Mouse (Mus musculus) bone marrow, adult 2 months (tissue): Measurements from ENCODE around the gene Nkiras1. TPM values are rescaled to one million over a fixed set of nuclear protein-coding genes. Genes with fewer than 3 reads are reported as not detected.

Source experiments
- H3K27ac ChIP-seq: fragments of 200-500 bp; 2 replicates; pipeline ENCODE4 v1.5.1; 2012; ENCODE audit warnings: low read depth, mild to moderate bottlenecking, control low read depth, inconsistent platforms, low read length; ENCODE audit not compliant: control insufficient read depth, poor library complexity, insufficient read depth
- H3K4me1 ChIP-seq: fragments of 200-500 bp; 2 replicates; pipeline ENCODE4 v1.6.1; 2011; ENCODE audit warnings: low read length; ENCODE audit not compliant: control insufficient read depth, insufficient read depth
- H3K4me3 ChIP-seq: fragments of 200-500 bp; replicated peaks from 2 replicates; pipeline ENCODE3; 2011; ENCODE audit warnings: mild to moderate bottlenecking, low read depth, low read length, control low read depth; ENCODE audit not compliant: control insufficient read depth
- CTCF ChIP-seq: fragments of 200-500 bp; IDR thresholded peaks from 2 replicates; pipeline ENCODE4 v1.5.1; 2011; ENCODE audit warnings: low read length, control low read depth; ENCODE audit not compliant: control insufficient read depth, insufficient read depth
- POLR2A ChIP-seq: fragments of 200-500 bp; IDR thresholded peaks from 2 replicates; pipeline ENCODE4 v1.6.1; 2011; ENCODE audit warnings: low read depth, mild to moderate bottlenecking, control low read depth, low read length, borderline replicate concordance; ENCODE audit not compliant: control insufficient read depth
- WGBS: fragments of 180-500 bp; shearing (Covaris S2); methylation state at CpG from one replicate; pipeline ENCODE4 v1.1.7; 2018; 5-methylcytosine and 5-hydroxymethylcytosine counted together
- polyA plus RNA-seq: library from polyadenylated mRNA; stranded (reverse); fragments of >200 nt; gene quantifications from 2 replicates; pipeline ENCODE4 v1.2.4, GENCODE M21; 2011; ENCODE audit warnings: low replicate concordance; ENCODE audit not compliant: missing spikeins, insufficient read depth, insufficient read length

Nkiras1 gene
- polyA plus RNA-seq, 1 experiment = 15.0 TPM

- Histone ChIP-seq H3K4me1 (peaks cover 3% of the 10 kb centered on the region; the same call in 1 of the 2 replicates), H3K4me3 (no peak overlapping the region), H3K27ac (no peak overlapping the region)
- TF ChIP-seq POLR2A (no peak), CTCF (no peak)
- 49% methylated on average over 2 of the region's 2 CpGs for WGBS
Observed at GRCm38 (mm10) chr14:18297441-18297840, 26.5 kb downstream of the Nkiras1 start.

GRCm38 (mm10) chr14:18298874-18299273 is 27.9 kb downstream of the Nkiras1 start:
- no peak overlapping the region for H3K27ac ChIP-seq
- no peak overlapping the region for H3K4me3 ChIP-seq
- TF ChIP-seq POLR2A (no peak), CTCF (no peak)
- peaks cover 5% of the 10 kb centered on the region; the same call in 1 of the 2 replicates for H3K4me1 ChIP-seq
- WGBS = 81% methylated on average over 2 of the region's 2 CpGs

- TF ChIP-seq POLR2A (no peak), CTCF (no peak)
- H3K4me1 ChIP-seq = peaks cover 5% of the 10 kb centered on the region; the same call in 1 of the 2 replicates
- whole genome bisulfite sequencing = 81% methylated on average over 2 of the region's 2 CpGs
- H3K4me3 ChIP-seq = no peak overlapping the region
- no peak overlapping the region for H3K27ac ChIP-seq
Observed at GRCm38 (mm10) chr14:18300676-18301075, 29.7 kb downstream of the Nkiras1 start.

- no peak overlapping the region for H3K4me3 ChIP-seq
- 9% methylated on average over 3 of the region's 3 CpGs for WGBS
- TF ChIP-seq POLR2A (no peak), CTCF (no peak)
- H3K27ac ChIP-seq = no peak overlapping the region; the same call in 1 of the 2 replicates
- peaks cover 5% of the 10 kb centered on the region; the same call in 1 of the 2 replicates for H3K4me1 ChIP-seq
Observed at GRCm38 (mm10) chr14:18301591-18301990, 30.7 kb downstream of the Nkiras1 start.

GRCm38 (mm10) chr14:18302750-18303149 is 31.8 kb downstream of the Nkiras1 start:
- Histone ChIP-seq H3K27ac (no peak overlapping the region), H3K4me1 (peaks cover 5% of the 10 kb centered on the region; the same call in 1 of the 2 replicates), H3K4me3 (no peak overlapping the region)
- TF ChIP-seq CTCF (no peak), POLR2A (no peak)
- 63% methylated on average over 3 of the region's 3 CpGs for WGBS

- H3K4me3 ChIP-seq = no peak overlapping the region
- TF ChIP-seq POLR2A (no peak), CTCF (no peak)
- H3K27ac ChIP-seq = no peak overlapping the region
- H3K4me1 ChIP-seq = peaks cover 5% of the 10 kb centered on the region; the same call in 1 of the 2 replicates
- 77% methylated on average over 4 of the region's 4 CpGs for WGBS
Observed at GRCm38 (mm10) chr14:18303262-18303661, 32.3 kb downstream of the Nkiras1 start.

- no peak for TF ChIP-seq POLR2A
- no peak for TF ChIP-seq CTCF
- H3K4me3 ChIP-seq = no peak overlapping the region
- H3K27ac ChIP-seq = no peak overlapping the region
- H3K4me1 ChIP-seq = peaks cover 3% of the 10 kb centered on the region; the same call in 1 of the 2 replicates
- WGBS = 90% methylated on average over 5 of the region's 5 CpGs
Observed at GRCm38 (mm10) chr14:18304165-18304564, 33.2 kb downstream of the Nkiras1 start.

- no peak overlapping the region for H3K4me3 ChIP-seq
- WGBS = 66% methylated on average over 11 of the region's 11 CpGs
- no peaks in the 10 kb centered on the region for H3K4me1 ChIP-seq
- TF ChIP-seq POLR2A = no peak
- TF ChIP-seq CTCF = no peak
- H3K27ac ChIP-seq = no peak overlapping the region
Observed at GRCm38 (mm10) chr14:18317457-18318411, 46.8 kb downstream of the Nkiras1 start.
